Mouse (Mus musculus) C2C12 (cell line): ENCODE data around the gene Stk4.

Experiments
- CTCF ChIP-seq: IDR thresholded peaks from one replicate; pipeline ENCODE4 v1.5.1; 2011; ENCODE audit not compliant: control insufficient read depth, insufficient read depth, insufficient read length
- MAX ChIP-seq: IDR thresholded peaks from one replicate; pipeline ENCODE4 v1.6.1; 2011; ENCODE audit warnings: mild to moderate bottlenecking, control low read depth
- MYOG ChIP-seq: IDR thresholded peaks from one replicate; pipeline ENCODE4 v1.6.1; 2011; ENCODE audit not compliant: control insufficient read depth, insufficient read length; ENCODE audit errors: extremely low read depth

DNA sequence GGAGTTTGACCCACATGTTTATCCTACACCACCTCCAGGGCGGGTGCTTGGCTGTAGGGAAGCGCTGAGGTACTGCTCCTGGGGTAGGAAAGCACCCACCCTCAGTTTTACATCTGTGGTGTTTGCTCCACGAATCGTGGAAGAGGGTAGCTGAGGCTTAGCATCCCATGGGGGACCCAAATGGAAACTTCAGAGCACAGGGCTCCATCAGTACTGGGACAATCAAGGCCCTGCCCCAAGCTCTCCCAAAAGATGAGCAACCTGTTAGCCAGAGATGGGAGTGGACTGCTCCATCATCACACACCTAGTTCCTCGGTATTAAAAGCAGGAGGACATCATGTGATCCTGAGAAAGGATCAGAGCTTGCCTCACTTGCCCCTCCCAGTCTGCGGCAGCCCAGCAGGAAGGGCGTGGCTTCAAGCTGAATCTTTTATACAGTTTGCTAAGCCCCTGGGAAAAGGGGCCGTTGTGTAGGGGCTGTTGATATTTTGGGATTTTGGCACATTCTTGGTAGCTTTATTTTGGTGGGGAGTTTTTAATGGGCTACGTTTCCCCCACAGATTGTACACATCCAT, 114.1 kb downstream of the Stk4 start:
- TF ChIP-seq CTCF = no peak
- TF ChIP-seq MAX = no peak
- TF ChIP-seq MYOG = no peak
